Mouse (Mus musculus): ENCODE measurements around the gene Prkca. TPM values are rescaled to one million over a fixed set of nuclear protein-coding genes. Genes with fewer than 3 reads are reported as not detected.
A peak's percentile ranks its signal among the peaks of the same experiment; 100 is the strongest.

The Prkca gene
- polyA plus RNA-seq, 1 experiment, result 16.8 TPM

DNA sequence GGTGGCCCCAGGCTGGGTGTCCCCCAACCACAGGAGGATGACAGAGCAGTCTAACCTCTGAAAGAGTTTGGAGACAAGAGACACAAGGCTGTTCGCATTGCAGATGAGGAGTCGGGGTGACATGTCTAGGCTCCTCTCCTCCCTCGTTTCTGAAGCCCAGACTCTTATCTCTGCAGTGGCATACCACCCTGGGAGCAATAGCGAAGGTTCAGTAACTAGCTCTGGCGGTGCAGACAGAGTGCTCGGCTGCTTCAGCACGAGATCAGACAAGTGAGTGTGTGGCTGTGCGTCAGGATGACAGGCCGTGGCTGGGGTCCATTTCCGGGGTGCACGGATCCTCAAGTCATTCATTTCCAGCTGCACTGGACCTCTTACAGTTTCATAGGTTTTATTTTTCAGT, 351.2 kb downstream of the Prkca start:
- TF ChIP-seq POLR2A (IDR thresholded peaks at IDR 0.05; ENCODE audit: borderline replicate concordance, insufficient read depth, low read length) (no peak), CTCF (IDR thresholded peaks at IDR 0.05; ENCODE audit: borderline replicate concordance, insufficient read depth, low read depth, low read length) (no peak)
- Histone ChIP-seq H3K4me1 (ENCODE audit: control insufficient read depth, insufficient read depth, low read length) (peaks cover 12% of the 10 kb centered on the region), H3K27ac (ENCODE audit: insufficient read depth, low read length) (no peak overlapping the region), H3K4me3 (replicated peaks; ENCODE audit: insufficient read depth, low read depth, low read length) (no peak overlapping the region), H3K27me3 (ENCODE audit: control insufficient read depth, insufficient read depth, low read length) (no peaks in the 10 kb centered on the region)
- no peak for DNase-seq
- 59% methylated on average over 11 of the region's 11 CpGs for WGBS

DNA sequence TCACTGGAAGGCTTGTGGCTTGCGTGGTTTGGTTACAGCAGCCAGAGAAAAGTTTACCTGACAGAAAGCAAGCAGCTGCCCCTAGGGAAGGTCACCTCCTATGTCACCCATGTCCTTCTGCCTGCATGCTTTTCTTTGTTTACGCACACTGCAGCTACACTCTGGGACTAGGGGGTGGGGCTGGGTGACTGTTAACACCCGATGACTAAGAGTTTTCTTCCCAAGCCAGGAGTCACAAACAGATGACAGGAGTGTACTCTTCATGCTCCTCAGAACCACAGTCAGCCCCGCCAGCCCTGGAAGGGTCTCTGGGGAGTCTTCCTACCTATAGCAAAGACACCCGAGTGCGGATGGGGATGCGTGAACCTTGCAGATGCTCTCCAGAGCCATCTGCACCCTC, 351.7 kb downstream of the Prkca start:
- no peak overlapping the region for H3K27ac ChIP-seq (ENCODE audit: insufficient read depth, low read length)
- no peak for DNase-seq
- H3K4me3 ChIP-seq (replicated peaks; ENCODE audit: insufficient read depth, low read depth, low read length), result no peak overlapping the region
- H3K27me3 ChIP-seq (ENCODE audit: control insufficient read depth, insufficient read depth, low read length), result no peaks in the 10 kb centered on the region
- 70% methylated on average over 7 of the region's 7 CpGs for WGBS
- peaks cover 7% of the 10 kb centered on the region for H3K4me1 ChIP-seq (ENCODE audit: control insufficient read depth, insufficient read depth, low read length)
- TF ChIP-seq CTCF (IDR thresholded peaks at IDR 0.05; ENCODE audit: borderline replicate concordance, insufficient read depth, low read depth, low read length) (no peak), POLR2A (IDR thresholded peaks at IDR 0.05; ENCODE audit: borderline replicate concordance, insufficient read depth, low read length) (no peak)

DNA sequence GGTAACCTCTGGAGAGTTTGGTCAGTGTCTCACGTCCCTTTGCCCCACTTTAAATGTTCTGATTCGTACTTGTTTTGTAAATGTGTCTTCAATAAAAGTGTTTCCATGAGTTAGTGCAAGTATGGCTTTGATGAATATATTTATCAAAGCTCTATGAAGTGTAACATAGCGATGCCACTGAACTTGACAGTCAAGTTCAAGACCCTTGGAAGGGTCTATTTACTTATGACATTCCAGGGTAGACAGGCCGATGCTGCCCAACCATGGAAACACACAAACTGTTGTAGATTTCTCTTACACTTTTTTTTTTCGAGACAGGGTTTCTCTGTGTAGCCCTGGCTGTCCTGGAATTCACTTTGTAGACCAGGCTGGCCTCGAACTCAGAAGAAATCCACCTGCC, 354.5 kb downstream of the Prkca start:
- Histone ChIP-seq H3K27me3 (ENCODE audit: control insufficient read depth, insufficient read depth, low read length) (no peaks in the 10 kb centered on the region), H3K4me3 (replicated peaks; ENCODE audit: insufficient read depth, low read depth, low read length) (no peak overlapping the region), H3K27ac (ENCODE audit: insufficient read depth, low read length) (no peak overlapping the region), H3K4me1 (ENCODE audit: control insufficient read depth, insufficient read depth, low read length) (no peaks in the 10 kb centered on the region)
- no peak for DNase-seq
- 89% methylated on average over 6 of the region's 6 CpGs for WGBS
- no peak for TF ChIP-seq POLR2A (IDR thresholded peaks at IDR 0.05; ENCODE audit: borderline replicate concordance, insufficient read depth, low read length)
- TF ChIP-seq CTCF (IDR thresholded peaks at IDR 0.05; ENCODE audit: borderline replicate concordance, insufficient read depth, low read depth, low read length), result no peak

DNA sequence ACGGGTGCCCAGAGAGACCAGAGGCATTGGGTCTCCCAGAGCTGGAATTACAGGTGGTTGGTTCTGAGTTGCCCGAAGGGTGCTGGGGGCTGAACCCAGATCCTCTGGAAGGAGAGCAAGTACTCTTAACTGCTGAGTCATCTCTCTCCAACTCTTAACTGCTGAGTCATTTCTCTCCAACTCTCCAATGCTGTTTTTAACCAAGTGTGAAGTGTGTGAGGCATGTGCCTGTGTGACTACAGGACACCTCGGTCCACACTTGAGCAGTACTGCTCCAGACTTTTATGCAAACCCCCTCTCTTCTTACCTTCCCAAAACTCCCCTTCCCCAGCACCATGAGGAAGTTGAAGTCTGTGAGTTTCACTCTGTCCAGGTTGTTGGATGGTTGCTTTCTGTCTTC, 357.8 kb downstream of the Prkca start:
- 91% methylated on average over 3 of the region's 3 CpGs for WGBS
- no peak overlapping the region for H3K4me3 ChIP-seq (replicated peaks; ENCODE audit: insufficient read depth, low read depth, low read length)
- no peaks in the 10 kb centered on the region for H3K4me1 ChIP-seq (ENCODE audit: control insufficient read depth, insufficient read depth, low read length)
- TF ChIP-seq POLR2A (IDR thresholded peaks at IDR 0.05; ENCODE audit: borderline replicate concordance, insufficient read depth, low read length), result no peak
- TF ChIP-seq CTCF (IDR thresholded peaks at IDR 0.05; ENCODE audit: borderline replicate concordance, insufficient read depth, low read depth, low read length), result no peak
- no peaks in the 10 kb centered on the region for H3K27me3 ChIP-seq (ENCODE audit: control insufficient read depth, insufficient read depth, low read length)
- H3K27ac ChIP-seq (ENCODE audit: insufficient read depth, low read length), result no peak overlapping the region
- DNase-seq, result no peak

DNA sequence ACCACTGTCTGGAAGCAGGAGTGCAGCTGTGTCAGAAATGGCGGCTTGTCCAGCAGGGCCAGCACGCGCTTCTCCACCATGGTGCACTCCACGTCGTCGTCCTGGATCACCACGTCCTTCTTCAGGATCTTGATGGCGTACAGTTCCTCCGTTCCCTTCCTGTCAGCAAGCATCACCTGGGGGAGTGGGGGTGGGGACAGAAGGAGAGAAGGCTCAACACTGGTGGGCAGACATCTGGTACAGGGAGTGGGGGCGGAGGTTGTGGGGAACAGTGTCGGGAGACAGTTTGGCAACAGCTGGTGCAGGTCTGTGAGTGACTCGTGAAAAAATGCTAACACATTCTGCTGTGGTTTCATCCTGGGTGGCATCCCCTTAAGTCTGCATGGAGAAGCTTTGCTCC, 359.8 kb downstream of the Prkca start:
- Histone ChIP-seq H3K27me3 (ENCODE audit: control insufficient read depth, insufficient read depth, low read length) (no peaks in the 10 kb centered on the region), H3K4me1 (ENCODE audit: control insufficient read depth, insufficient read depth, low read length) (no peaks in the 10 kb centered on the region), H3K27ac (ENCODE audit: insufficient read depth, low read length) (no peak overlapping the region), H3K4me3 (replicated peaks; ENCODE audit: insufficient read depth, low read depth, low read length) (no peak overlapping the region)
- 81% methylated on average over 12 of the region's 12 CpGs for WGBS
- DNase-seq, result no peak
- no peak for TF ChIP-seq CTCF (IDR thresholded peaks at IDR 0.05; ENCODE audit: borderline replicate concordance, insufficient read depth, low read depth, low read length)
- TF ChIP-seq POLR2A (IDR thresholded peaks at IDR 0.05; ENCODE audit: borderline replicate concordance, insufficient read depth, low read length), result no peak

DNA sequence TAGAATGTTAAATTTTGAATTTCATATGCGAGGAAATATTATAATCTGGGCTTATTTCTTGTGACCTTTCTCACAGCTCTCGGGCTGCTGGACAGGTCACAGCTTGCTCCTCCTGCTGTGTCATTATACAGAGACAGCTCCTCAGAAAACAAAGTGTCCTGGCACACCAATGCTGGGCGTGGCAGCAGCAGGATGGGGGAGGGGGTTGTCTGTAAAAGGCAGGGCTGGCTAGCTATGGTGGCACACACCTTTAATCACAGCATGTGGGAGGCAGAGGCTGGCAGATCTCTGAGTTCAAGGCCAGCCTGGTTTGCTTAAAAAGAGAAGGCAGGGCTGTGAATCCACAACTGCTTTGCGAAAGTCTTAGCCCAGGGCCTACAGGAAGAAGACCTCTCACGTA, 360.5 kb downstream of the Prkca start:
- WGBS, result 64% methylated on average over 5 of the region's 5 CpGs
- no peak overlapping the region for H3K4me3 ChIP-seq (replicated peaks; ENCODE audit: insufficient read depth, low read depth, low read length)
- no peaks in the 10 kb centered on the region for H3K4me1 ChIP-seq (ENCODE audit: control insufficient read depth, insufficient read depth, low read length)
- H3K27me3 ChIP-seq (ENCODE audit: control insufficient read depth, insufficient read depth, low read length), result no peaks in the 10 kb centered on the region
- TF ChIP-seq POLR2A (IDR thresholded peaks at IDR 0.05; ENCODE audit: borderline replicate concordance, insufficient read depth, low read length) (no peak), CTCF (IDR thresholded peaks at IDR 0.05; ENCODE audit: borderline replicate concordance, insufficient read depth, low read depth, low read length) (no peak)
- DNase-seq, result no peak
- H3K27ac ChIP-seq (ENCODE audit: insufficient read depth, low read length), result no peak overlapping the region

DNA sequence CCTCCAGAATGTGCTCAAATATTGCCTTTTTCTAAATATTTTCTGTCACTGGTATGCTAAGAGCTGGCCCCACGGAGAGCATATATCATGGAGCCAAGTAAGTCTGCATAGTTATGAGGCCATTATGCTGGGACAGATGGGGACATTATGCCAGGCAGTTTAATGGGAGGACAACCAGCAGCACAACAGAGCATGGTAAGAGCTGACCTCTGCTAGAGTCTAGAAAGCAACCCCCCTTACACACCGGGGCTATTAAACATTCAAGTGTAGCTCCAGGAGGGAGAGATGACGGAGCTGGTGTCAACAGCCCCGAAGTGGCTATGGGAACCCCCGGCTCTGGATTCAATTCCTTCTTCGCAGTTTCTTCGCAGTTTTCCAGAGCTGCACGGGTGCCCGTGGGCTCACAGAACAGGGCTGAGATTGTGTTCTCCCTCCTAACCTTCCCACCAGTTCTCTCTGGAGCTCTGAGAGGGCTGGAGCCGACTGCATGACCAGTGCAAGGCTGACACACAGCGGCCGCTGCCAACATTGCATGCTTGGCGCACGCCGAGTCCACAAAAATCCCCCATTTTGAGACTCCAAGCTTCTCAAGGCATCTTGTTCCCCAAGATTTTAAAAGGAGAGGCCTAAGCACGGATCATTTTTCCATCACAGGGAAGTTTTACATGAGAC, 361.4 kb downstream of the Prkca start:
- H3K27me3 ChIP-seq (ENCODE audit: control insufficient read depth, insufficient read depth, low read length), result no peaks in the 10 kb centered on the region
- 12% methylated on average over 16 of the region's 16 CpGs for WGBS
- no peaks in the 10 kb centered on the region for H3K4me1 ChIP-seq (ENCODE audit: control insufficient read depth, insufficient read depth, low read length)
- no peak overlapping the region for H3K27ac ChIP-seq (ENCODE audit: insufficient read depth, low read length)
- no peak overlapping the region for H3K4me3 ChIP-seq (replicated peaks; ENCODE audit: insufficient read depth, low read depth, low read length)
- peak; percentile 94 for TF ChIP-seq CTCF (IDR thresholded peaks at IDR 0.05; ENCODE audit: borderline replicate concordance, insufficient read depth, low read depth, low read length)
- no peak for TF ChIP-seq POLR2A (IDR thresholded peaks at IDR 0.05; ENCODE audit: borderline replicate concordance, insufficient read depth, low read length)
- peak; percentile 36 to 52 for DNase-seq

DNA sequence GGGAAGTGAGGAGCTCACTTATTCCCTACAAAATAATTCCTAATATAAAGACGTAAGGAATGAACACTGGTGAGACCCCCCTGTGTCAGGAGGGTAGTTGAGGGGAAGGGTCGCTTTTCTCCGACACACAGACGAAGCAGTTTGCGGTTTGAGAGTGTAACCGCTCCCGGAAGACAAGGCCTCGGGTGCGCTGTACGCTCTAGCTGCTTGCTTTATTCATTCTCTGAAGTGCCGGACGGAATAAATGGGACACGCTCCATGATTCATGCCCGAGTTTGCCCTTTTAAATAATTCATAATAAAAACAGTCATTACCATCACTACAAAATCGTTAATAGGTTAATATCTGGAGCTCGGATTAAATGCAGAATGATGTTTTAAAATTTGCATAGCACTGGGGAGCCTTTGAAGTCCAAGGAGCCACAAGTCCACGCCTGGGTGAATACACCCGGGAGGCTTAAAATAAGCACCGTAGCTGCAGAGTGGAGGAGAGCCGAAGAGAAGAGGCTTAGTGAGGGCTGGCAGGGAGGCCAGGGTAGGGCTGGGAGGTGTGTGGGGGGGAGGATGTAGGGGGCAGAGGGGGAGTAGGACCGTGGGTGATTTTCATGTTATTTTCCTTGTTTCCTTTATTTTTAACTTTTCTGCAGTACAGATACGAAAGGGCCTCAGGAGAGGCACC, 364.1 kb downstream of the Prkca start:
- DNase-seq, result no peak
- no peak overlapping the region for H3K4me3 ChIP-seq (replicated peaks; ENCODE audit: insufficient read depth, low read depth, low read length)

More for the DNA sequence above, 364.1 kb downstream of the Prkca start:
- Histone ChIP-seq H3K27ac (ENCODE audit: insufficient read depth, low read length) (no peak overlapping the region), H3K27me3 (ENCODE audit: control insufficient read depth, insufficient read depth, low read length) (no peaks in the 10 kb centered on the region), H3K4me1 (ENCODE audit: control insufficient read depth, insufficient read depth, low read length) (no peaks in the 10 kb centered on the region)
- TF ChIP-seq CTCF (IDR thresholded peaks at IDR 0.05; ENCODE audit: borderline replicate concordance, insufficient read depth, low read depth, low read length) (no peak), POLR2A (IDR thresholded peaks at IDR 0.05; ENCODE audit: borderline replicate concordance, insufficient read depth, low read length) (no peak)
- 64% methylated on average over 22 of the region's 22 CpGs for WGBS

All from cerebellum, adult 2 months (tissue).